24 mouse cellular contexts compared by ENCODE assay signal in genomic region chr12:105549835-105550802, GRCm38 (mm10). TPM values are rescaled to one million over a fixed set of nuclear protein-coding genes. Genes with fewer than 3 reads are reported as not detected.
"Had no signal": no experiment of that assay in that cellular context is flagged by ENCODE, and none has a peak within 500 bp of the region (broad histone marks: within the 10 kb centered on the region; RNA-seq: fewer than 3 reads in every experiment).

No protein-coding gene starts in this region.

- H3K9me3 ChIP-seq: kidney, embryonic 15.5 days; limb, embryonic 10.5 days; limb, embryonic 13.5 days; liver, embryonic 13.5 days; midbrain, embryonic 10.5 days had no signal

- H3K27me3 ChIP-seq: kidney, embryonic 15.5 days; liver, embryonic 13.5 days had no signal

- H3K36me3 ChIP-seq: kidney, embryonic 15.5 days; limb, embryonic 10.5 days; limb, embryonic 13.5 days; liver, embryonic 13.5 days; midbrain, embryonic 10.5 days had no signal

- H3K4me2 ChIP-seq: kidney, embryonic 15.5 days; limb, embryonic 13.5 days; liver, embryonic 13.5 days; lung, embryonic 14.5 days had no signal

- H3K9ac ChIP-seq: kidney, embryonic 15.5 days; limb, embryonic 13.5 days; liver, embryonic 13.5 days; liver, postnatal 0 days; lung, embryonic 14.5 days had no signal

- H3K27ac ChIP-seq: kidney, embryonic 15.5 days; limb, embryonic 10.5 days; limb, embryonic 13.5 days; liver, embryonic 13.5 days; macrophage; midbrain, embryonic 10.5 days had no signal

- H3K4me3 ChIP-seq: kidney, embryonic 15.5 days; limb, embryonic 10.5 days; limb, embryonic 13.5 days; liver, embryonic 13.5 days; midbrain, embryonic 10.5 days had no signal

- ATAC-seq: intestine, postnatal 0 days; liver, postnatal 0 days; lung, postnatal 0 days had no signal

- DNase-seq: kidney, postnatal 14 days; kidney, postnatal 4 days; layer of hippocampus, adult 9-11 months; liver; liver, embryonic 13.5 days; liver, postnatal 0 days; lung, embryonic 14.5 days; midbrain, embryonic 14.5 days; right cerebral cortex, postnatal 14 days; right cerebral cortex, postnatal 4 days; thymus, postnatal 25 days had no signal

RNA-seq across cellular contexts. Expression of gene Bdkrb2, which starts 12.9 kb away (rescaled TPM):
- total RNA-seq: megakaryocyte, adult 5-6 weeks had no signal
- polyA plus RNA-seq: liver, embryonic 13.5 days; macrophage had no signal

RNA-seq across cellular contexts. Expression of gene Bdkrb1, which starts 52.8 kb away (rescaled TPM):
- total RNA-seq: layer of hippocampus, adult 18-20 months; left cerebral cortex, adult 18-20 months; left cerebral cortex, postnatal 25 days; megakaryocyte, adult 5-6 weeks had no signal
- polyA plus RNA-seq: intestine, embryonic 14.5 days; kidney, adult 2 months; limb, embryonic 10.5 days; limb, embryonic 13.5 days; liver, postnatal 0 days; lung, embryonic 14.5 days; macrophage; midbrain, embryonic 10.5 days; midbrain, embryonic 14.5 days had no signal
